Mouse (Mus musculus) CD8-positive naive resting alpha-beta T cell, adult 2 months (primary cell): ENCODE data around the gene AY074887.

Experiments
- DNase-seq, 2 experiments: peaks; one replicate each; pipeline ENCODE4 v3.0.0; 2022; ENCODE audit warnings: low read depth in 2 of 2, low spot score in 2 of 2

AY074887 gene

DNA sequence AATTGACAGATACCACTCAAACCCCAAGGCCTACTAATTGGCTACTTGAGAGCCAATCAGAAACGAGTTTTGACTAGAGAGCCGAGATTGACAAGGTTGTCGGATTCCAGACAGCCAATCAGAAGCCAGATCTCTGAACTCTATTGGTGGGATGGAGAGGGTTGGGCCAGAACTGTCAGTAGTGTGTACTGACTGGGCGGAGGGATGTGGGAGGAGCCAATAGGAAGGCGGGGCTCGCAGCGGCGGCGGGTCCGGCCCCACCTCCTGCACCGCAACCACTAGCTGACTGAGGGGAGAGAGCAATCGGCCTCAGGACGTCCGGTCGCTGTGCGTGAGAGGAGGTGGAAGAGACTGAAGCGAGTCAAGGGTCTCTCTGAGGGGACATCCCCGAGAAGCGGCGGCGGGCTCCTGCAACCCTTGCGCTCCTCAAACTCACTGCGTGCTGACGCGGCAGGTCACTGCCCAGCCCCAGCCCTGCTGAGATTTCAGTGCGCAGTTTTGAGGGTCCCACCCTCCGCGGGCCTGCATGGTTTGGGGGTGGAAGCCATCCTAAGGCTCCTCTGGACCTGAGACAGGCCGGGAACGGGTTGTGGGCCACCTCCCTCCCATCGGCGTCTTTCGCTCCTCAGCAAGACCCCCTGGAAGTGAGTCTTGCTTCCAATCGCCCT is 33.7 kb downstream of the AY074887 start, which contains the start of gene Hykk:
Gene Hykk, plus strand, starts transcription at position 274 of the 668 bp plus-strand sequence.
- DNase-seq: peak; percentile 69 to 81

DNA sequence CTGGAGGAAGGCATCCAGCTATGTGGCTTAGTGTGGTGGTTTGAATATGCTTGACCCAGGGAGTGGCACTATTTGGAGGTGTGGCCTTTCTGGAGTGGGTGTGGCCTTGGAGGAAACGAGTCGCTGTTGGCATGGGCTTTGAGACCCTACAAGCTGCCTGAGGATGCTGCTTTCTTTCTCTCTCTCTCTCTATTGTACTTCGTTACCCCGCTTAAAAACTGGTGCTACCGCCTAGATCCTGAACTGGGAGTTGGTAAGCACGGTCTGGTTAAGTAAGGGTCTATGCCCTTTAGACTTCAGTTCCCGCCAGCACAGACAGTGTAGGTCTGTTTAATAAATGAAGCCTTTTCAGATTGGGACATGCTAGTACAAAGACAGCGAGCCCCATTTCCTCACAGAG is 34.4 kb downstream of the AY074887 start:
- no peak for DNase-seq

DNA sequence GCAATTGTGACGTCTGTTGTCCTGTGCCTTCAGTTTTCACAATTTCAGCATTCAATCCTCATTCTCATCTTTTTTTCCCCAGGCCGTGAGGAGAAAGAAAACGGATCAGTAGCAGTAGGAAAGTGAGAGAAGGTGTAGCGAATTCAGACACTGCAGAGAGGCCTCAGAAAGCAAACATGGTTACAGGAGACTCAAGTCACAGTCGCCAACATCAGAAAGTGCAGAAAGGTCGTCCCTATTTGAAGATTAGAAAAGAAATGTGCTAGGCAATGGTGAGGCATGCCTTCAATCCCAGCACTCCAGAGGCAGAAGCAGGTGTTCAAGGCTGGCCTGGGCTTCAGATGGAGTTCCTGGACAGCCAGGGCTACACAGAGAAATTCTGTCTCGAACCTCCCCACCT is 35.2 kb downstream of the AY074887 start:
- no peak for DNase-seq

DNA sequence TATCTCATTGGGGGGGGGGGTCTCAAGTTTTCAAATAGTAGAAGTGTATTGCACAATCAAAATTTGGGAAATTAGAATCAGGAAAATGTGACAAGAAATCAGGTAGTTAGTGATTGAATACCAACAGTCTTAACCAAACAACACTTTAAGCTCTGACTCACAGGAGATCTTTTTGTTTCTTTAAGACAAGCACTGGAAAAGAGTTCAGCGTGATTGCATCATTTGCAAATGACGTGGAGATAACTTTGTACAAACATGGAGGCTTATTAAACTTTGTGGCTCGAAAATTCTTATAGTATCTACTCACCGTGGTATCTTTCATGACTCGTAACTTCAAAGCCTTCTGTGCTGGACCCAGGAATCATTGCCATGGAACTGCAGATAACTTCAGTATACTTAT is 41.4 kb downstream of the AY074887 start:
- no peak for DNase-seq
